In the genomic region with DNA sequence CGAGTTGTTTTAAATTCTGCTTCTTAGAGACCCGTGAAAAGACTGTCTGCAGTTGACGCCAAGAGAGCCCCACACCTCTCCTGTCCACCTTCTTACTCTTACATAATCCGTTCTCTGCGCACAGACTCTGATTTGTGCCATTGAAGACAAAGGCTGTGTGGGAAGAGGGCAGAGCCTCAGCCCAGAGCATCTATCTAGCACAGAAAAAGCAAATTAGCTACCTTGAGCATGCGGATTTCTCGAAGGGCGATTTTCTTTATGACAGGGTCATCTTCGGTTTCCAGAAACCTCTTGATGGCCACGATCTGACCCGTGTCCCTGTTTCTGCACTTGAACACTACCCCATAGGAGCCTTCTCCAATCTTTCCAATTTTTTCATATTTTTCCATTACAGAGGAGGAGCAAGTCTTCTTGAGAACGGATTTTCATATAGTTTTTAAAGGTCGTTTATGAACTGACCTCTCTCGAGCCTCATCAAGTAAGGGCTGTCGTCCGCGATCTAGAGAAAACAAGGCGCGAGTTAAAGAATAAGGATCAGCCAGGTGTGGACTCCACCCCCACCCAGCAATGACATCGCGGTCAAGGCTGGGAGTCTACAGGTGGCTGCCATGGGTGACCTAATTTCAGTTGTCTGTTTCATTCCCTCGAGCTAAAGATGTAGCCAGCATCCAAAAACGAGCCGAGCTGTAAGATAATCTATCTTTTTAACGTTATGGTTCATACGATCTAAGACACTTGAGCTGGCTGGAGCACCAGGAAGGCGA, we compare ENCODE assay signal across 9 mouse cellular contexts. TPM values are rescaled to one million over a fixed set of nuclear protein-coding genes. Genes with fewer than 3 reads are reported as not detected.
DNase-seq lines count a peak whose midpoint lies in the region; ATAC-seq lines count a peak whose summit lies in the region.
"Had no signal": no experiment of that assay in that cellular context is flagged by ENCODE, and none has a peak within 500 bp of the region (broad histone marks: within the 10 kb centered on the region; RNA-seq: fewer than 3 reads in every experiment).

No protein-coding gene starts in this region.

- H3K27ac ChIP-seq in heart, embryonic 14.5 days (replicated peaks in 1 of 2; ENCODE audit: control insufficient read depth in 1 of 2, insufficient read depth in 1 of 2, low read depth in 2 of 2, low read length in 2 of 2) = no peak overlapping the region
- no peak overlapping the region for H3K27ac ChIP-seq in forebrain, embryonic 12.5 days
- H3K27ac ChIP-seq in limb, embryonic 10.5 days = 0 out of 2 replicates have a peak overlapping the region, but pooled peaks have one; percentile 20
- H3K27ac ChIP-seq in neural tube, embryonic 15.5 days (replicated peaks) = peak overlapping the region; percentile 68; the same call in 1 of the 2 replicates

- ATAC-seq in heart, embryonic 14.5 days (ENCODE audit: insufficient number of reproducible peaks, insufficient read depth, low FRiP score, low read depth) = no peak
- 0 out of 2 replicates have a peak, but pooled peaks have one; percentile 5 for ATAC-seq in forebrain, embryonic 12.5 days (ENCODE audit: low FRiP score)
- ATAC-seq in neural tube, embryonic 15.5 days (ENCODE audit: low FRiP score) = peak; percentile 29; the same call in 1 of the 2 replicates

- WGBS in heart, embryonic 14.5 days = 40% methylated on average over 27 of the region's 27 CpGs
- WGBS in forebrain, embryonic 12.5 days = 29% methylated on average over 27 of the region's 27 CpGs
- WGBS in limb, embryonic 10.5 days = 37% methylated on average over 27 of the region's 27 CpGs
- WGBS in neural tube, embryonic 15.5 days = 31% methylated on average over 27 of the region's 27 CpGs

- H3K27me3 ChIP-seq in heart, embryonic 14.5 days (ENCODE audit: control insufficient read depth, insufficient read depth, low read length) = no peaks in the 10 kb centered on the region
- peaks cover 33% of the 10 kb centered on the region for H3K27me3 ChIP-seq in forebrain, embryonic 12.5 days
- H3K27me3 ChIP-seq in limb, embryonic 10.5 days (ENCODE audit: low read depth, poor library complexity, severe bottlenecking) = peaks cover 36% of the 10 kb centered on the region
- H3K27me3 ChIP-seq in neural tube, embryonic 15.5 days (replicated peaks) = no peaks in the 10 kb centered on the region

- no peak for DNase-seq in heart, adult 18-20 months
- DNase-seq in brain, adult 2 months (ENCODE audit: low read depth, low spot score) = peak; percentile 78
- DNase-seq in limb, embryonic 10.5 days (ENCODE audit: low spot score) = no peak
- DNase-seq in gastrocnemius, postnatal 25 days = no peak
- no peak for DNase-seq in lung, postnatal 36 days

- H3K4me1 ChIP-seq in heart, embryonic 14.5 days (ENCODE audit: control insufficient read depth in 2 of 2, insufficient read depth in 2 of 2, low read length in 2 of 2) = peaks cover 0 to 6% of the 10 kb centered on the region in 2 experiments; a peak in 2 of 4 replicates
- peaks cover 20% of the 10 kb centered on the region for H3K4me1 ChIP-seq in forebrain, embryonic 12.5 days
- H3K4me1 ChIP-seq in limb, embryonic 10.5 days = peaks cover 16% of the 10 kb centered on the region
- H3K4me1 ChIP-seq in neural tube, embryonic 15.5 days = peaks cover 21% of the 10 kb centered on the region

- H3K4me2 ChIP-seq in heart, embryonic 14.5 days (ENCODE audit: low read length) = peak overlapping the region; percentile 82
- peak overlapping the region; percentile 98 for H3K4me2 ChIP-seq in forebrain, embryonic 12.5 days
- H3K4me2 ChIP-seq in neural tube, embryonic 15.5 days = peak overlapping the region; percentile 98

- H3K36me3 ChIP-seq in heart, embryonic 14.5 days (ENCODE audit: control insufficient read depth, insufficient read depth, low read length) = no peaks in the 10 kb centered on the region
- H3K36me3 ChIP-seq in forebrain, embryonic 12.5 days (replicated peaks) = no peaks in the 10 kb centered on the region
- no peaks in the 10 kb centered on the region for H3K36me3 ChIP-seq in limb, embryonic 10.5 days
- no peaks in the 10 kb centered on the region for H3K36me3 ChIP-seq in neural tube, embryonic 15.5 days
- H3K36me3 ChIP-seq: G1E had no signal

- no peaks in the 10 kb centered on the region for H3K9me3 ChIP-seq in heart, embryonic 14.5 days (ENCODE audit: control insufficient read depth, low read length)
- H3K9me3 ChIP-seq in forebrain, embryonic 12.5 days = no peaks in the 10 kb centered on the region
- no peaks in the 10 kb centered on the region for H3K9me3 ChIP-seq in limb, embryonic 10.5 days (replicated peaks)
- H3K9me3 ChIP-seq in neural tube, embryonic 15.5 days (replicated peaks) = no peaks in the 10 kb centered on the region
- H3K9me3 ChIP-seq: G1E had no signal

- peak overlapping the region; percentile 66 for H3K9ac ChIP-seq in heart, embryonic 14.5 days (ENCODE audit: low read length)
- peak overlapping the region; percentile 61 for H3K9ac ChIP-seq in forebrain, embryonic 12.5 days
- peak overlapping the region; percentile 74 for H3K9ac ChIP-seq in neural tube, embryonic 15.5 days (replicated peaks)

- H3K4me3 ChIP-seq in heart, embryonic 14.5 days (ENCODE audit: control insufficient read depth in 1 of 2, insufficient read depth in 1 of 2, low read depth in 1 of 2, low read length in 2 of 2) = peak overlapping the region; percentile 57 to 68
- peak overlapping the region; percentile 54 for H3K4me3 ChIP-seq in forebrain, embryonic 12.5 days (replicated peaks)
- peak overlapping the region; percentile 55 for H3K4me3 ChIP-seq in limb, embryonic 10.5 days
- peak overlapping the region; percentile 57 for H3K4me3 ChIP-seq in neural tube, embryonic 15.5 days (replicated peaks)

RNA-seq across cellular contexts. Expression of gene Cdkl1, which starts 1.1 kb away (rescaled TPM):
- polyA plus RNA-seq in heart, embryonic 14.5 days (2014; fragmentation: Nextera tagmentation; extraction: Ambion mirVana) = 6.7 and 6.9 TPM in 2 replicates
- 10 to 100 TPM; 11.2 to 15.7 TPM for total RNA-seq in heart, adult 18-20 months (2021)
- polyA plus RNA-seq in forebrain, embryonic 12.5 days (2016; fragmentation: Nextera tagmentation; extraction: Ambion mirVana) = 0.47 and 0.93 TPM in 2 replicates
- 1.0 and 1.2 TPM in 2 replicates for polyA plus RNA-seq in limb, embryonic 10.5 days (2016; fragmentation: Nextera tagmentation; extraction: Ambion mirVana)
- 9.3 and 11.9 TPM in 2 replicates for polyA plus RNA-seq in neural tube, embryonic 15.5 days (2015; fragmentation: Nextera tagmentation; extraction: Ambion mirVana)
- total RNA-seq in gastrocnemius, postnatal 25 days (2021) = under 1 TPM; 0.54 to 0.56 TPM
- total RNA-seq: G1E had no signal
- polyA plus RNA-seq: G1E had no signal

Comparison
In these comparisons a context has a peak if more than half of its experiments do, and no peak if none do; other contexts are left out.
1. H3K27ac ChIP-seq: peak in limb, embryonic 10.5 days (single experiment) and neural tube, embryonic 15.5 days (single experiment); none in heart, embryonic 14.5 days (0 of 2) and forebrain, embryonic 12.5 days (single experiment).
2. Peak in every context shown above with its lines, with median percentiles within 50 percentile points of each other: H3K4me2 ChIP-seq, H3K4me3 ChIP-seq and H3K9ac ChIP-seq.